Mouse (Mus musculus) forebrain, embryonic 10.5 days (tissue): ENCODE measurements around the gene Dclre1b. TPM values are rescaled to one million over a fixed set of nuclear protein-coding genes. Genes with fewer than 3 reads are reported as not detected.
"Not testable (repeated sequence)": the region's sequence is repeated elsewhere in the genome, so short reads cannot be mapped to it uniquely, and the experiment has no call there.

Source experiments
- DNase-seq: peaks from one replicate; pipeline ENCODE4 v3.0.0-alpha.2; 2017; ENCODE audit warnings: low spot score; ENCODE audit errors: extremely low spot score
- H3K27ac ChIP-seq: fragments of 300-500 bp; sonication (generic); 2 replicates; pipeline ENCODE4 v1.5.1; 2016; ENCODE audit warnings: mild to moderate bottlenecking
- H3K27me3 ChIP-seq: fragments of 300-500 bp; sonication (generic); 2 replicates; pipeline ENCODE4 v1.6.1; 2016; ENCODE audit warnings: mild to moderate bottlenecking; ENCODE audit not compliant: poor library complexity, severe bottlenecking
- H3K36me3 ChIP-seq: fragments of 300-500 bp; sonication (generic); replicated peaks from 2 replicates; pipeline ENCODE4 v1.6.1; 2016; ENCODE audit warnings: mild to moderate bottlenecking, moderate library complexity
- H3K4me1 ChIP-seq: fragments of 300-500 bp; sonication (generic); 2 replicates; pipeline ENCODE4 v1.6.1; 2016
- H3K4me3 ChIP-seq: fragments of 300-500 bp; sonication (generic); 2 replicates; pipeline ENCODE4 v1.5.1; 2016; ENCODE audit warnings: mild to moderate bottlenecking, moderate library complexity
- H3K9me3 ChIP-seq: fragments of 300-500 bp; sonication (generic); 2 replicates; pipeline ENCODE4 v1.6.1; 2016; ENCODE audit warnings: mild to moderate bottlenecking, moderate library complexity
- WGBS: fragments of 180-500 bp; shearing (Covaris S2); methylation state at CpG from one replicate; pipeline ENCODE4 v1.1.7; 2016; 5-methylcytosine and 5-hydroxymethylcytosine counted together
- polyA plus RNA-seq: library from polyadenylated mRNA; unstranded; fragments of >200 nt; fragmentation: Nextera tagmentation; extraction: Ambion mirVana; gene quantifications from 2 replicates; pipeline ENCODE4 v1.2.1, GENCODE M21; 2016

Gene Dclre1b
- polyA plus RNA-seq, 1 experiment from 2014 or later: 40.5 TPM

DNA sequence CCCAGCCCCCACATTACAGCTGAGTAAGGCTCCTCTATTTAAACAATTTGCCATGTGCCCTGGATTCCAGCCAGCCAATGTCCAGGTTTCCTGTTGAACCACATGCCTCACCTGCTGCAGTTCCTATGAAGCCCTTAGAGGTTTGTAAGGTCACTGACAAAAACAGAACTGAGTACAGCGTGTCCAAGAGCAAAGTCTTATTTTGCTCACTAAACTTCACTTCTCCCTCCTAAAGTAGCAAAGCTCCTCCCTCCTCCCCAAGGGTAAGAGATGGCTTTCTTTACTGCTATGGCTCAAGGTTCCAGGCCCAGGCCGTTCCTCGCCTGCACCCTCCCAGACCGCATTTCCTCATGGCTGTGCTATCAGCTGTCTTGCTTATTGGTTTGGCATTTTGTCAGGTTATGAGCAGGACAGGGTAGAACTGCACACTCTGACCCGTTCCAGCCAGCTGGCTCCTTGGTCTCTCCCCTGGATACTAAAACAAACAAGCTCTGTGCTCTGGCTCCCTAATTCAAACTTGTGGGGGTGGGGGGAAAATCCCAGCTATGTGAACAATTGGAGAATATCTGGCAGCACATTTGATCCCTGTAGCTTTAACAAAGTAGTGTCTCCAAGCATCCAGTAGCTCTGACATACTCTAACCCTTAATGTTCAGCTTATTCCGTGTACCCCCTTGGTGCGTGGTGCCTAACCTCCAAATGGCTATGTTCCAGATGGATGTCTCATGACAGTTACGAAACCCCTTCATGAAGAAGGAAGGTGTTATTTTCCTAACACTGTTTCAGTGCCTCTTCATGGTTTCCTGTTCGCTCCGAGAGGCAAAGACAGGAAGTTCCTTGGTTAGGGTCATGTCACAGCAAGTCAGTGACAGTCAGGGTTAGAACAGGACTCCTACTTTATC lies 7.4 kb downstream of the Dclre1b start:
- WGBS: 86% methylated on average over 10 of the region's 10 CpGs
- peaks cover 60% of the 10 kb centered on the region for H3K36me3 ChIP-seq
- no peaks in the 10 kb centered on the region for H3K9me3 ChIP-seq
- 0 out of 2 replicates have a peak overlapping the region, but pooled peaks have one; percentile 37 for H3K27ac ChIP-seq
- no peak for DNase-seq
- H3K4me1 ChIP-seq: no peaks in the 10 kb centered on the region
- no peak overlapping the region for H3K4me3 ChIP-seq
- no peaks in the 10 kb centered on the region for H3K27me3 ChIP-seq

DNA sequence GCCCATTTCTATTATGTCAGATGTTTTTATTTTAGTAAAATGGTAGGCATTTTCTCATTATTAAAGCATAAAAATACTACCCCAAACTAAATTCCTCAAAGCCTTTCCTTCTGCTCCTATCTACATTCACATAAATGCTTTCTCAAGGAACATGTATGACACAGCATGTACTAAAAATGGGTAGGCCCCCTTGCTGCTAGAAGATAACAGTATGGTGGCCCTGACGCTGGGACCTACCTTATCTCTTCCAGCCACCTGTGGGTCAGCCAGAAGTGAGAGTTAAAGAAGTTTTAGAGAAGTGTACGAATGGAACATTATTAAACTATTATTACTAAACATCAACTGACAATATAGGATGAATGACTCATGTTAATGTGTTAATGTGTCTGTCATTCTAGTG lies 9.7 kb downstream of the Dclre1b start:
- Histone ChIP-seq H3K4me1 (no peaks in the 10 kb centered on the region), H3K36me3 (peaks cover 39% of the 10 kb centered on the region), H3K27me3 (no peaks in the 10 kb centered on the region), H3K27ac (no peak overlapping the region), H3K4me3 (no peak overlapping the region), H3K9me3 (no peaks in the 10 kb centered on the region)
- DNase-seq: no peak
- WGBS: 74% methylated on average over 2 of the region's 2 CpGs

DNA sequence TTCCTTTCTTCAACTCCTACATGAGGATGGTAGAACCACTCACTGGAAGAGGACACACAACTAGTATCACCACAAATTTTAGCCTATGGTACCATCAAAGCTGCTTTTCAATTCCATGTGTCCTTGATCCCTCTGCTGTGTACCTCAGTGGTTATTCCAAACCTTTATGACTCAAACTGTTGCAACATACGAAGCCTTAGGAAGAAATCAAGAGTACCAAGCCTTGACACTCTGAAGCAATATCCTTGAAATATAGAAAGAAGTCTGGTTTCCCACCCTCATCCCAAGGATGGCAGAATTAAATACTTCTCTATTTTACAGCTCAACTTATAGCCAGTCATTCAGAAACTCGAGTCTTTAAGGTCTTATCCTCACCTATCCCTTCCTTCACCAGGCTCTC lies 12.9 kb downstream of the Dclre1b start:
- no peak for DNase-seq
- peaks cover 8% of the 10 kb centered on the region for H3K36me3 ChIP-seq
- H3K4me3 ChIP-seq: no peak overlapping the region
- 79% methylated on average over 2 of the region's 2 CpGs for WGBS
- H3K4me1 ChIP-seq: peaks cover 6% of the 10 kb centered on the region
- H3K9me3 ChIP-seq: no peaks in the 10 kb centered on the region
- no peak overlapping the region for H3K27ac ChIP-seq
- H3K27me3 ChIP-seq: no peaks in the 10 kb centered on the region

DNA sequence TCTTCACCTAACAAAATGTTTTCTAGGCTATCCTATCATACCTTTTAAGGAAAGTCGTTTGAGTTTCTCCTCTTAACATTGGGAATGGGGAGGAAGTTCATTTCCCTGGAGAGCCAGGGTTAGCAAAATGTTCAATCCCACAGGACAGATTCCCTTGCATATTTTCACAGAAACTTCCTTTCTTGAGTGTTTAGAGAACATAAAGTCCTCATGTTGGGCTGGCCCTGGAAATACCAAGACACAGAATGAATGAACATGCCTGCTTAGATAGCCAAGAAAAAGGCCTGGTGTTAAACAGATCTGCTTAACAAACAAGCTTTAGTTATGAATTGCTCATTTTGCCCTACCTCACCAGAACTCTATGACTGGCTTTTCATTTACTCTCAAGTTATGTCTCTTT lies 16.7 kb downstream of the Dclre1b start:
- H3K4me1 ChIP-seq: peaks cover 30% of the 10 kb centered on the region
- H3K9me3 ChIP-seq: no peaks in the 10 kb centered on the region
- no peak overlapping the region for H3K27ac ChIP-seq
- H3K4me3 ChIP-seq: no peak overlapping the region
- no peaks in the 10 kb centered on the region for H3K27me3 ChIP-seq
- WGBS: 80% methylated on average over 1 of the region's 1 CpGs
- H3K36me3 ChIP-seq: no peaks in the 10 kb centered on the region
- no peak for DNase-seq

DNA sequence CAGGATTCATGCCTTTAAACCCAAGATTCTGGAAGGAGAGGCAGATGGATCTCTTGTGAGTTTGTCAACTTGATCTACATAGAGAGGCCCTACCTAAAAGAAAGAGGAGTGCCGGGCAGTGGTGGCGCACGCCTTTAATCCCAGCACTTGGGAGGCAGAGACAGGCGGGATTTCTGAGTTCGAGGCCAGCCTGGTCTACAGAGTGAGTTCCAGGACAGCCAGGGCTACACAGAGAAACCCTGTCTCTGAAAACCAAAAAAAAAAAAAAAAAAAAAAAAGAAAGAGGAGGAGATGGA lies 17.2 kb downstream of the Dclre1b start:
- not testable (repeated sequence) for H3K27me3 ChIP-seq, H3K36me3 ChIP-seq, DNase-seq, H3K27ac ChIP-seq, H3K9me3 ChIP-seq
- Histone ChIP-seq H3K4me1 (peaks cover 30% of the 10 kb centered on the region), H3K4me3 (peak overlapping the region; percentile 96)
- WGBS: 74% methylated on average over 5 of the region's 5 CpGs

DNA sequence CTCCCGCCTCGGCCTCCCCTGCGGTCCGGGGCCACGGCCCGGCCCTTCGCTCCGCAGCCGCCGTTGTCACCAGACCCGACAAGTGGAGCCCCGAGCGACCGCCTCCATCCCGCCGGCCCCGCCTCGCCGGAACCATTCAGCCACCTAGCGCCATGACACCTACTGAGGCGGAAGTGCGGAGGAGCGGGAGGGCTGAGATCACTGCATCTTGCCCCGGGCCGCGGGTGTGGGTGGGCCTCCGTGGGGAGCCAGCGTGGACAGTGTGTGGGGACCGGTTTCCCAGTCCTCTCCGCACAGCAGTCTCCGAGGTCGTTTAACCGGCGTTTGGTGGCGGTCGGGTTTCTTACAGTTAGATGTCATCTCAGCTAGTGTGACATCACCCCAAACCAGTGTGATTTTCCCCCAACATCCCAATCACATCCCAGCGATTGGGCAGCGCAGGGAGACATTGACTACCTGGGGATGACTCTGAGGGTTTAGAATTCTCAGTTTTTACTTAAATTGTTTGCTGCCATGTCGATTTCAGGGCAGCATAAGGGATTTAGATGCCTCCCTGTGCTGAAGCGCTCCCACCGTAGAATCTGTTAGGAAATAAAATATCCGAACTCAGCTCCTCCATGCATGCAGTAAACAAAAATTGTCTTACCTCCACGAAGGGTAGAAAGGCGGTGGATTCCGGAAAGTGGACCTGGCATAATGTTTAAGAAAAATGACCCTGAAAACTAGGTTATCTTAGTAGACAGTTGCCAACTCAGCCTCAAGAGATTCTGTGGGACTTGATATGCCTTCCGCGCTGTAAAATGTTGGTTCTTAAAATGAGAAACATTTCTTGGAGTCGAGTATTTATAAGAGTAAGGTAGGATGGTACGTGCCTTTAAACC lies 17.8 kb downstream of the Dclre1b start, which contains the start of gene Hipk1:
TSS of gene Hipk1 (minus strand) at position 334 of the 881 bp plus-strand sequence.
- WGBS: 9% methylated on average over 49 of the region's 49 CpGs
- H3K4me1 ChIP-seq: peaks cover 30% of the 10 kb centered on the region
- peak; percentile 95 for DNase-seq
- peak within 1 kb of the TSS; percentile 98 for H3K27ac ChIP-seq
- peak within 1 kb of the TSS; percentile 96 for H3K4me3 ChIP-seq
- H3K27me3 ChIP-seq: no peaks in the 10 kb centered on the region
- H3K36me3 ChIP-seq: no peaks in the 10 kb centered on the region
- no peaks in the 10 kb centered on the region for H3K9me3 ChIP-seq

DNA sequence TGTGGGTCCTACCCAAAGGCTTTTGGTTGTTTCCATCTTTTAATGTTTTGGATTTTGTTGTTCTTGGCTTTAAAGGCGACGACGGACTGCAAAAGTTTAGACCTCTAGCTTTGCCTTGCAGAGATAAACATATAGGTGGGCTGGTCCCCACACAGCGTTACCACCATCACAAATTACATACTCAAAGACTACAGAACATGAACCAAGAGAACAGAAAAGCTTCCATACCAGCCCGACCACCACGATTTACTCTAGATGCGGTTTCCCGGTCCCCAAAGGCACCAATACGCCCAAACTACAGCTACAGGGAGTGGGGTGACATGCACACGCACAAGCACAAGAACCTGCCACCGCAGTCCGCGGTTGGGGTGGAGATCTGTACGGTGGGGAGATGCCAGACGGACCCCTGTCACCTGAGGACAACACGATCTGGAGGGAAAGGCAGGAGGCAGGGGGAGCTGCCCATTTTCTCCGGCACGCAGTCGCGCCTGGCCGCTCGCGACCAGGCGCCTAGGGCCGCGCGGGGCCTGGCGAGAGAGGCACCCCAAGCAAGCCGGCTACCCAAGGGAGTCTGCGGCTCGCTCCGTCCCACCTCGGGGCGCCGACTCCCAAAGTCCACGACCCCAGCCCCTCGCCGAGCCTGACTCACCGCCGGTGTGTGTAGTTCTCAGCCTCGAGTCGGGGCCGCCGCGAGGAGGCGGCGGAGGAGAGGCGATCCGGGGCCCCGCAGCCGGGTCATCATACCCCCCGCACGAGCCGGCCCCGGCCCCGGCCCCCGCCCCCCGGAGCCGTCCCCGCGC lies 18.7 kb downstream of the Dclre1b start:
- Histone ChIP-seq H3K27ac (peak overlapping the region; percentile 98), H3K36me3 (no peaks in the 10 kb centered on the region), H3K9me3 (no peaks in the 10 kb centered on the region), H3K4me3 (peak overlapping the region; percentile 96), H3K27me3 (no peaks in the 10 kb centered on the region), H3K4me1 (peaks cover 30% of the 10 kb centered on the region)
- WGBS: under 1% methylated on average over 55 of the region's 61 CpGs
- DNase-seq: peak; percentile 52

DNA sequence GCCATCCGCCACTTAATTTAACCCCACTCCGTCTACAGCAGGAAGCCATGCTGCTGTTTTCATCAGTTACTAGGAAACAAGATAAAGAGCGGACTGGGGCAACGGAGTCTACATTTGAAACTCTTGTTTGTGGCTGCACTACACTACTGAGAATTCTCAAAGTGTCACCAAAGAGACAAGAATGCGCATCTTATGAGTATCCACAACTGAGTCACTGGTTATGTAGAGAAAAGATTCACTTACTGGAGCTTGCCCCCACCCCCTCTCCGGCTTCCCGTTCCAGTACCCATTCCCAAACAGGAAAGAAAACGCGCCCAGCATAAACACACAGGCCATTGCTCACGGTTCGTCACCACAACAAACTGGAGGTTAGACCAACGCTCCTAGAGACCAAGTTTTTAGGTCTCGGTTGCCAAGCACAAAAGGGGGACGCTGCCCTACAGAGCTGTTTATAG lies 19.3 kb downstream of the Dclre1b start:
- peak; percentile 39 for DNase-seq
- Histone ChIP-seq H3K27ac (peak overlapping the region; percentile 98), H3K9me3 (no peaks in the 10 kb centered on the region), H3K27me3 (no peaks in the 10 kb centered on the region), H3K4me3 (peak overlapping the region; percentile 96), H3K36me3 (no peaks in the 10 kb centered on the region), H3K4me1 (peaks cover 30% of the 10 kb centered on the region)
- WGBS: 4% methylated on average over 14 of the region's 14 CpGs

DNA sequence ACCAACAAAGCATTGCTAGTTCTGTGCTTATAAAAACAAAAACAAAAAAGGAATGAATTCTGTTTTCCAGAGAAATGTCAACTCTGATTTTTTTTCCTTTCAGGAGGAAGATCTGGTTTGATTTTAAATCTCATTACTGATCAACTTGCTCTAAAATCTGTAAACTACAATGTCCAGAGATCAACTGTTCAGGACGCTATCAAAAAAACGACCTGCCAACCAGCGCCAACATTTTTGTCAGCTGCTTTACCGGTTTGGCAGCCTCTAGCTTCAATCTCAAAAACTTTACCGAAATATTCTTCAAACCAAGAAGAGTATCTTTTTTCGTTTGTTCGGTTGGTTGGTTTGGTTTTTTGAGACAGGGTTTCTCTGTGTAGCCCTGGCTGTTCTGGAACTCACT lies 20.1 kb downstream of the Dclre1b start:
- H3K27ac ChIP-seq: no peak overlapping the region

DNA sequence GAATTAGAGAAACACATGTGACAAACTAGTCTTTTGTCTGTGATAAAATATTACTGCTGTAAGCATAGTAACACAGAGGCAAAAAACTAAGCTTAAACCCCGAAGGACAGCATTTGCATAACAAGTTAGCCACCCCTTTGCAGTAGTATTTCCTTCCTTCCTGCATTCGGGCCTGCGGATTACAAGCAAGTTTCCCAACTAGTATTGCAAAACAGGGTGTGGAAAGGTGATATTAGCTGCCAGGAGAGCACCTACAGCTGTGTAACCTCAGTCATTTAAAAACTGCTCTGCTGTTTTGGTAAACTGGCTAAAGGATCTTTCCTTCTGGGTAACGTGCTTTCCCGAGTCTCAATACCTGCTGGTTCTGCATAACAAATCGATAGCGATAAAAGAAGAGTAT lies 22.0 kb downstream of the Dclre1b start:
- no peak overlapping the region for H3K4me3 ChIP-seq
- no peaks in the 10 kb centered on the region for H3K36me3 ChIP-seq
- no peaks in the 10 kb centered on the region for H3K9me3 ChIP-seq
- H3K27me3 ChIP-seq: no peaks in the 10 kb centered on the region
- WGBS: 66% methylated on average over 7 of the region's 7 CpGs
- no peak overlapping the region for H3K27ac ChIP-seq
- no peak for DNase-seq
- H3K4me1 ChIP-seq: peaks cover 30% of the 10 kb centered on the region

More for the DNA sequence above, 20.1 kb downstream of the Dclre1b start:
- peaks cover 30% of the 10 kb centered on the region for H3K4me1 ChIP-seq
- H3K36me3 ChIP-seq: no peaks in the 10 kb centered on the region
- WGBS: 88% methylated on average over 7 of the region's 7 CpGs
- DNase-seq: no peak
- no peaks in the 10 kb centered on the region for H3K9me3 ChIP-seq
- H3K27me3 ChIP-seq: no peaks in the 10 kb centered on the region
- peak overlapping the region; percentile 96 for H3K4me3 ChIP-seq

DNA sequence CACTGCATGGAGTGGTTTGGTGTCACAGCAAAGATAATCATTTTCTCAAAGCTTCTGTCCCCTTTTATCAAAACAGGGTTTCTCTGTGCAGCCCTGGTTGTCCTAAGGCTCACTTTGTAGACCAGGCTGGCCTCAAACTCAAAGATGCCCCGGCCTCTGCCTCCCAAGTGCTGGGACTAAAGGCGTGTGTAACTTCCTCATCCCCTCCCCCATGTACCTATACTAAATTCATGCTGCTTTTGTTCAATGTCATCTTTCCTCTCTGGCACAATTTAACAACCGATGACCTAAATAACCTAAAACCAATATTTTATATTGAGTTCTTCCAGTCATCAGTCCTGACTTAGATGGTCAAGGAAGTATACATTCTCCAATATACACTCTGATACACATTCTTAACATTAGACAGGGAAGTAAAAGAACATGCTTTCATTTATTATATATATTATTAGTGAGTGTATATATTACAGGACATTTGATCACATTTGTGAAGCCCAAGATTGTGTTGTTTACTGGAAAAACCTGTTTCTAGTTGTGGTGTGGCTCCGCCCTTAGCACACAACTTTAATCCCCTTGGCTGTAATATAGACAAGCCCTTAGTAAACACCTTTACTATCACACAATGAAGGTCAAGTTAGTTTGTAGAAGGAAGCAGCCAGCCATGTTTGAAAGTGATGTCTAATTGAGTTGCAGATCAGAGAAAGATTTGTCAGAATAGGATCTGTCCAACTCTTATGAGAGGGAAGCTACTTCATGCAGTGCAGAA lies 26.2 kb downstream of the Dclre1b start:
- DNase-seq: no peak
- peaks cover 13% of the 10 kb centered on the region for H3K4me1 ChIP-seq
- no peak overlapping the region for H3K4me3 ChIP-seq
- WGBS: 85% methylated on average over 4 of the region's 4 CpGs
- H3K36me3 ChIP-seq: peaks cover 7% of the 10 kb centered on the region
- H3K9me3 ChIP-seq: no peaks in the 10 kb centered on the region
- H3K27ac ChIP-seq: no peak overlapping the region
- no peaks in the 10 kb centered on the region for H3K27me3 ChIP-seq

DNA sequence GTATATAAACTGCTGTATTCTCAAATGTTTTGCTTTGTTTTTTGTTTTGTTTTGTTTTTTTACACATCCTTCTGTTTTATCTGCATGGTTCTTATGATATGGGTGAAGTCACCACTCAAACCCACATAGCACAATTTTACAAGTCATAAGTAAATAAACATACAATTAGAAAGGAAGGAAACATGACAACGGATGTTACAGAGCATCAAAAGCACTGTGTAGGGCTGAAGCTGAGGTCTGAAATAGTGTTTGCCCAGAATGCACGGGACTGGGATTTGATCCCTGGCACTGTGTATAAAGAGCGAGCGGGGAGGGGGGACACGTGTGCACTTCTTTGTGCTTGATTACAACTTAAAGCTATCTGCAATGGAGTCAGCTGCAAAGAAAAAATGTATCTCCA lies 28.5 kb downstream of the Dclre1b start:
- Histone ChIP-seq H3K27ac (no peak overlapping the region), H3K9me3 (no peaks in the 10 kb centered on the region), H3K27me3 (no peaks in the 10 kb centered on the region), H3K4me1 (peaks cover 13% of the 10 kb centered on the region), H3K4me3 (no peak overlapping the region), H3K36me3 (peaks cover 21% of the 10 kb centered on the region)
- WGBS: 86% methylated on average over 5 of the region's 5 CpGs
- no peak for DNase-seq
